Mouse (Mus musculus) myocyte (in vitro differentiated cells): ENCODE data around the gene 9230112D13Rik.

ENCODE experiments used
- CEBPB ChIP-seq: IDR thresholded peaks from 2 replicates; pipeline ENCODE4 v1.6.1; 2011; ENCODE audit warnings: mild to moderate bottlenecking, moderate library complexity; ENCODE audit not compliant: poor library complexity, insufficient read depth, severe bottlenecking
- E2F4 ChIP-seq: IDR thresholded peaks from one replicate; pipeline ENCODE4 v1.6.1; 2011; ENCODE audit warnings: mild to moderate bottlenecking, control low read depth, moderate library complexity; ENCODE audit not compliant: insufficient read depth
- MAX ChIP-seq: IDR thresholded peaks from one replicate; pipeline ENCODE4 v1.6.1; 2011; ENCODE audit warnings: low read depth, mild to moderate bottlenecking, control low read depth
- MYOD1 ChIP-seq, 3 experiments: IDR thresholded peaks; one replicate each; pipeline ENCODE4 v1.6.1; 2011; ENCODE audit warnings: control low read depth in 2 of 3, low read depth in 2 of 3, mild to moderate bottlenecking in 2 of 3, moderate library complexity in 1 of 3; ENCODE audit not compliant: insufficient read length in 2 of 3, control insufficient read depth in 1 of 3
- MYOG ChIP-seq, 3 experiments: IDR thresholded peaks; one replicate each; pipeline ENCODE4 v1.6.1; 2011; ENCODE audit warnings: control low read depth in 2 of 3, low read depth in 2 of 3, mild to moderate bottlenecking in 2 of 3; ENCODE audit not compliant: insufficient read length in 2 of 3, control insufficient read depth in 1 of 3, insufficient read depth in 1 of 3
- POLR2A ChIP-seq: IDR thresholded peaks from one replicate; pipeline ENCODE4 v1.6.1; 2011; ENCODE audit warnings: low read depth, mild to moderate bottlenecking, control low read depth, moderate library complexity; ENCODE audit not compliant: insufficient read length
- POLR2AphosphoS2 ChIP-seq: IDR thresholded peaks from one replicate; pipeline ENCODE4 v1.6.1; 2011; ENCODE audit warnings: low read depth, control low read depth; ENCODE audit not compliant: insufficient read length
- SRF ChIP-seq: IDR thresholded peaks from one replicate; pipeline ENCODE4 v1.6.1; 2011; ENCODE audit warnings: low read depth; ENCODE audit not compliant: control insufficient read depth, insufficient read length
- TCF12 ChIP-seq: IDR thresholded peaks from one replicate; pipeline ENCODE4 v1.6.1; 2011; ENCODE audit warnings: mild to moderate bottlenecking, control low read depth; ENCODE audit not compliant: poor library complexity, insufficient read depth, severe bottlenecking
- USF1 ChIP-seq: IDR thresholded peaks from one replicate; pipeline ENCODE4 v1.6.1; 2011; ENCODE audit warnings: low read depth, mild to moderate bottlenecking, control low read depth, moderate library complexity

DNA sequence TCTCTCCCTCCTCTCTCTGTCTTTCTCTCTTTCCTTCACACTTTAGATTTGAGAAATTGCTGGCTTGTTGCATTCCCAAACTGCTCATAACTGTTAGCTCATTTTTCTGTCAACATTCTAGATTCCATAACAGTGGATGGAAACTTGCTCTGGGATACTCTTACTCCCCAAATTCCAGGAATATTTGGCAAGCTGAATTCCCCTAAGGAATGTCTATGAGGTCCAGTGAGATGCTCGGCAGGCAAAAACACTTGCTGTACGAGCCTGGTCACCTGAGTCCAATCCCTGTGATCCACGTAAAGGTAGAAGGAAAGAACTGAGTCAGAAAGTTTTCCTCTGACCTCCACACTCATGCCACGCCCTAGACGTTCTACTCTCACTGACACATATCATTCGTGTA, 9.9 kb upstream of the 9230112D13Rik start:
- TF ChIP-seq POLR2A (no peak), MAX (no peak), USF1 (no peak), POLR2AphosphoS2 (no peak), E2F4 (no peak), TCF12 (no peak), MYOG (IDR thresholded peaks at IDR 0.05; ENCODE audit: control insufficient read depth in 1 of 3, insufficient read depth in 1 of 3, insufficient read length in 2 of 3, low read depth in 2 of 3) (no peak), MYOD1 (IDR thresholded peaks at IDR 0.05; ENCODE audit: control insufficient read depth in 1 of 3, insufficient read length in 2 of 3, low read depth in 2 of 3) (no peak), CEBPB (no peak), SRF (no peak)
